Mouse (Mus musculus) G1E (cell line): ENCODE data around the gene Gnaq. TPM values are rescaled to one million over a fixed set of nuclear protein-coding genes. Genes with fewer than 3 reads are reported as not detected.

Source experiments
- ATAC-seq: 2 replicates; pipeline ENCODE4 v1.8.0; 2016; ENCODE audit warnings: mild to moderate bottlenecking; ENCODE audit not compliant: insufficient number of reproducible peaks, poor library complexity, low FRiP score, severe bottlenecking; ENCODE audit errors: extremely low read depth
- DNase-seq: peaks from one replicate; pipeline ENCODE4 v3.0.0; 2012; ENCODE audit warnings: low spot score
- H3K27me3 ChIP-seq: 2 replicates; pipeline ENCODE4 v1.6.1; 2012; ENCODE audit warnings: mild to moderate bottlenecking, low read length, inconsistent platforms; ENCODE audit not compliant: insufficient read depth
- H3K36me3 ChIP-seq: replicated peaks from 2 replicates; pipeline ENCODE3; 2012; ENCODE audit warnings: mild to moderate bottlenecking, inconsistent platforms
- H3K4me1 ChIP-seq: 2 replicates; pipeline ENCODE4 v1.6.1; 2012; ENCODE audit warnings: low read depth, low read length, inconsistent platforms, mixed read lengths; ENCODE audit not compliant: insufficient read depth
- H3K4me3 ChIP-seq: 2 replicates; pipeline ENCODE4 v1.5.1; 2012; ENCODE audit warnings: low read depth, mild to moderate bottlenecking, inconsistent platforms, low read length, moderate library complexity, mixed read lengths
- H3K9me3 ChIP-seq: replicated peaks from 2 replicates; pipeline ENCODE4 v1.6.1; 2012; ENCODE audit warnings: inconsistent platforms
- CTCF ChIP-seq: IDR thresholded peaks from 2 replicates; pipeline ENCODE4 v1.5.1; 2012; ENCODE audit warnings: low read depth, low read length, inconsistent platforms, mixed read lengths
- GATA1 ChIP-seq: IDR thresholded peaks from 2 replicates; pipeline ENCODE4 v1.6.1; 2012; ENCODE audit warnings: borderline replicate concordance, low read length, inconsistent platforms, mixed read lengths
- GATA2 ChIP-seq: IDR thresholded peaks from 2 replicates; pipeline ENCODE4 v1.6.1; 2012; ENCODE audit warnings: low read depth, low read length, inconsistent platforms, borderline replicate concordance
- POLR2AphosphoS5 ChIP-seq: IDR thresholded peaks from 2 replicates; pipeline ENCODE4 v1.6.1; 2012; ENCODE audit warnings: low read depth, low read length, inconsistent platforms; ENCODE audit not compliant: insufficient replicate concordance
- TAL1 ChIP-seq: conservative IDR thresholded peaks from 2 replicates; pipeline ENCODE4 v1.6.1; 2012; ENCODE audit warnings: low read depth, low read length, inconsistent platforms, mixed read lengths
- polyA plus RNA-seq: library from polyadenylated mRNA; stranded (reverse); fragments of >175 nt; gene quantifications from 2 replicates; pipeline ENCODE4 v1.2.3, GENCODE M21; 2012
- total RNA-seq, 2 experiments: library from RNA; stranded (forward) in 1 of 2; stranded (reverse) in 1 of 2; fragments of 200-1000 nt in 1 of 2; fragments of >200 nt in 1 of 2; fragmentation: Nextera tagmentation in 1 of 2; gene quantifications; 2 replicates each; pipeline ENCODE4 v1.2.3; 2014 to 2017

The Gnaq gene
- total and polyA plus RNA-seq, 3 experiments, result 0.93 TPM; not detected in 2

DNA sequence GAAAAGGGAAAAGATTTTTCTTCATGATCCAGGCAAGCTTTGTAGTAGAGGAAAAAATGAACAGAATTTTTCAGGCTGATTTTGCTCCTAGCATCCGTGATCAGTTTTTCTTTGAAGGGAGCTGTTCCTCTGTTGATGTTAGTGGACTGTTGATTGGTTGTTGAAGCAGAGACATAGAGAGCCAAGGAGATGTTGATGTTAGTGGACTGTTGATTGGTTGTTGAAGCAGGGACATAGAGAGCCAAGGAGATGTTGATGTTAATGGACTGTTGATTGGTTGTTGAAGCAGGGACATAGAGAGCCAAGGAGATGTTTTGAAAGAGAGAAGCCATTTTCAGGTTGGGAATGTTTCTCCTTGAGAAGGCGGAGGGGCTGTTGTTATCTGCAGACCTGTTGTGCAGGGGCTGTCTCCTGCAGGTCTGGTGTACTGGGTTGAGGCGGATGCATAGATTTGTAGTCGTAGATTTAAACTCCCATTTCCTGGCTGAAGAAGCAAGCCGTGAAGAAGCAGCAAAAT lies 5.5 kb downstream of the Gnaq start:
- H3K36me3 ChIP-seq, result no peaks in the 10 kb centered on the region
- no peak overlapping the region for H3K4me3 ChIP-seq
- H3K27me3 ChIP-seq, result peaks cover 13% of the 10 kb centered on the region; the same call in 1 of the 2 replicates
- no peaks in the 10 kb centered on the region for H3K4me1 ChIP-seq
- DNase-seq (no peak), ATAC-seq (no peak)
- H3K9me3 ChIP-seq, result peaks cover 6% of the 10 kb centered on the region
- no peak for TF ChIP-seq POLR2AphosphoS5
- no peak for TF ChIP-seq GATA1
- TF ChIP-seq GATA2, result no peak
- TF ChIP-seq TAL1, result no peak
- no peak for TF ChIP-seq CTCF

DNA sequence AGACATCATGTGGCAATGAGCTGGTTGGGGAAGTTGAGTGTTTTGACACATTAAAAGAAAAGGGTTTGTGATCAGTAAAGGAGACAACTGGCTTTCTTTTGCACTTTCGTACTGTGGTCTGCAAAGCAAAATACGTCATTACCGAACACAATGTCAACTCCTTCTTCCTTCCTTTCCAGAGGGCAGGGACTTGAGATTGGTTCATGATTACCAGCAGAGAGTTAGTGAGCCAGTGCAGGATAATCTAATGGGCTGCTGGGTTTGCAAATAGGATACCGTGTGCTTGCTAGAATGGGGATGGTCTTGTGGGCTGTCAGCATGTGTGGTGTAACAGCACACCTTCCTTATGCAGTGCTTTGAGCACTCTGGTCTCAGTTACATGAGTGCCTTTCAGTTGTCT lies 8.1 kb downstream of the Gnaq start:
- Histone ChIP-seq H3K9me3 (no peaks in the 10 kb centered on the region), H3K27me3 (peaks cover 7% of the 10 kb centered on the region; the same call in 1 of the 2 replicates), H3K4me3 (no peak overlapping the region), H3K4me1 (no peaks in the 10 kb centered on the region), H3K36me3 (no peaks in the 10 kb centered on the region)
- no peak for ATAC-seq
- TF ChIP-seq POLR2AphosphoS5, result no peak
- TF ChIP-seq GATA2, result no peak
- no peak for TF ChIP-seq CTCF
- TF ChIP-seq GATA1, result no peak
- no peak for TF ChIP-seq TAL1
- no peak for DNase-seq

DNA sequence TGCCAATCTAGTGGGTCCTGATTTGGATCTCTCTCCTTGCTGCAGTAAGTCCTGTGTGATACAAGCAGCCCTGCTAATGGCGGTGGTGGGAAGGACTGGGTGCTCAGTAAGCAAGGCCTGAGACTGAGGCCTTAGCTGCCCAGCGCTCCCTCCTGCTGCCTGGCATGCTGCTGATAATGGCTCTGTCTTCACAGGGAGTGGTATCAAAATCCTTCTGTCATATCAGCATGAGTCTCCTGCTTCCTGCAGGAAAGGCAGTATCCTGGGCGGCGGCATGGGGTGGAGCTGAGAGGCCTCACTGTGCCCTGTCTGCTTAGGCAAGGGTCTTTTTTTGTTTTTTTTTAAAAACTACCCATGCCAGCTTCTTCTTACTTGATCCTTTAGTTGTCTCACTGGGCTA lies 9.2 kb downstream of the Gnaq start:
- DNase-seq (no peak), ATAC-seq (no peak)
- Histone ChIP-seq H3K27me3 (peaks cover 7% of the 10 kb centered on the region; the same call in 1 of the 2 replicates), H3K4me1 (no peaks in the 10 kb centered on the region), H3K4me3 (no peak overlapping the region), H3K36me3 (no peaks in the 10 kb centered on the region), H3K9me3 (no peaks in the 10 kb centered on the region)
- no peak for TF ChIP-seq GATA1
- TF ChIP-seq POLR2AphosphoS5, result no peak
- no peak for TF ChIP-seq TAL1
- TF ChIP-seq GATA2, result no peak
- no peak for TF ChIP-seq CTCF

DNA sequence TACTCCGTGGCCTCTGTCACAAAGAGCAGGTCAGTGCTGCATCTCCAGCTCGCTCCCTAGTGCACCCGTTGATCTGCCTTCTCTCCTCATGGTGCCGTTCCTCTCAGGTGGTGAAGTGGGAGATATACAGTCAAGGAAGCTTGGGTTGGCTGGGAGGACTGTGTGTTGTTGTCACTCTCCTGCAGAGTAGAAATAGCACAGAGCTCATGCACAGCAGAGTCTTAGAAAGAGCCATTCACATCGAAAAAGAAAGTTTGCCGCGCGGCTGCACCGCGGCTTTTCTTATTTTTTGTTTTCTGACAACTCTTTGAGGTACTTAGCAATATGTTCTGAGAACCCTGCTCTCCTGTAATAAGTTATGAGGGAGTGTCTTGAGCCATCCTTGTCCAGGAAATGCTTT lies 10.4 kb downstream of the Gnaq start:
- no peaks in the 10 kb centered on the region for H3K36me3 ChIP-seq
- TF ChIP-seq GATA2 (no peak), TAL1 (no peak), POLR2AphosphoS5 (no peak), CTCF (no peak), GATA1 (no peak)
- H3K4me3 ChIP-seq, result no peak overlapping the region
- no peak for DNase-seq
- no peaks in the 10 kb centered on the region for H3K4me1 ChIP-seq
- no peak for ATAC-seq
- H3K9me3 ChIP-seq, result no peaks in the 10 kb centered on the region
- peaks cover 7% of the 10 kb centered on the region; the same call in 1 of the 2 replicates for H3K27me3 ChIP-seq

DNA sequence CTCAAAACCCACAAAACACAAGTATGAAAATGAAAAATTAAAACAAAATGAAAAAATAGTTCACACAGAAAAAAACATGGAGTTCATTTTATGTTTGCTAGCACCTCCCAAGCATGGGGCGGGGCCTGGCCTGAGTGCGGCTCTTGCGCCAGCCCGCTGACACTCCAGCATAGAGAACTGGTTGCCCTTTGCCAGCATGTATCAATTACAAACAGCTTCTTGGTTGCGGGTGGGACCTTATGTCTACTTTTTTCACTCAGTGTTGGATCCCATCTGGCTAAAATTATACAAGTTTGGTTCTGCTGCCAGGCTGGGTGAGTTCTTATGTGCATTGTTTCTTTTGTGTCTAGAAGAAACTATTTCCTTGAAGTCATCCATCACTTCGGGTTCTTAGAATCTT lies 14.8 kb downstream of the Gnaq start:
- TF ChIP-seq GATA2 (no peak), POLR2AphosphoS5 (no peak), TAL1 (no peak), GATA1 (no peak), CTCF (no peak)
- H3K36me3 ChIP-seq, result no peaks in the 10 kb centered on the region

DNA sequence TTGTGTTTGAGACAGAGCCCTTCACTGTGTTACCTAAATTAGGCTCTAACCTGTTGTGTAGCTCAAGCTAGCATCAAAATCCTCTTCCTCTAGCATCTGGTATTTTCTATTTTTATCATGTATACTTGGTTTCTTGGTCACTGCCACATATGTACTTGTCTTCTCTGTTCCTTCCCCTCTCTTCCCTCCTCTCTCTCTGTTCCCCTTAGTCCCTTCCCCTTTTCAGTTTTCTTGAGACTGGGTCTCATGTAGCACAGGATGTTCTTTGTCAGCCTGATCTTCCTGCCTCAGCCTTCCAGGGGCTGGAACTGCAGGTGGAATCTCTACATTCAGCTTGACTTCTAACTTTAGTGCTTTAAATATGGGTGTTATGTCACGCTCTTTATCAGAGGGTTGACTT lies 16.5 kb downstream of the Gnaq start:
- H3K9me3 ChIP-seq, result no peaks in the 10 kb centered on the region
- H3K4me1 ChIP-seq, result no peaks in the 10 kb centered on the region
- H3K36me3 ChIP-seq, result no peaks in the 10 kb centered on the region
- TF ChIP-seq CTCF (no peak), TAL1 (no peak), POLR2AphosphoS5 (no peak), GATA1 (no peak), GATA2 (no peak)
- ATAC-seq (no peak), DNase-seq (no peak)
- no peaks in the 10 kb centered on the region for H3K27me3 ChIP-seq
- no peak overlapping the region for H3K4me3 ChIP-seq

More for the DNA sequence above, 14.8 kb downstream of the Gnaq start:
- H3K4me3 ChIP-seq, result no peak overlapping the region
- ATAC-seq (no peak), DNase-seq (no peak)
- no peaks in the 10 kb centered on the region for H3K4me1 ChIP-seq
- H3K9me3 ChIP-seq, result no peaks in the 10 kb centered on the region
- 0 out of 2 replicates have a peak, but pooled peaks cover 4% of the 10 kb centered on the region for H3K27me3 ChIP-seq
